Mouse (Mus musculus): ENCODE measurements around the gene Nim1k. TPM values are rescaled to one million over a fixed set of nuclear protein-coding genes. Genes with fewer than 3 reads are reported as not detected.

The Nim1k gene
- polyA plus RNA-seq, 1 experiment from 2014 or later: 0.76 TPM

DNA sequence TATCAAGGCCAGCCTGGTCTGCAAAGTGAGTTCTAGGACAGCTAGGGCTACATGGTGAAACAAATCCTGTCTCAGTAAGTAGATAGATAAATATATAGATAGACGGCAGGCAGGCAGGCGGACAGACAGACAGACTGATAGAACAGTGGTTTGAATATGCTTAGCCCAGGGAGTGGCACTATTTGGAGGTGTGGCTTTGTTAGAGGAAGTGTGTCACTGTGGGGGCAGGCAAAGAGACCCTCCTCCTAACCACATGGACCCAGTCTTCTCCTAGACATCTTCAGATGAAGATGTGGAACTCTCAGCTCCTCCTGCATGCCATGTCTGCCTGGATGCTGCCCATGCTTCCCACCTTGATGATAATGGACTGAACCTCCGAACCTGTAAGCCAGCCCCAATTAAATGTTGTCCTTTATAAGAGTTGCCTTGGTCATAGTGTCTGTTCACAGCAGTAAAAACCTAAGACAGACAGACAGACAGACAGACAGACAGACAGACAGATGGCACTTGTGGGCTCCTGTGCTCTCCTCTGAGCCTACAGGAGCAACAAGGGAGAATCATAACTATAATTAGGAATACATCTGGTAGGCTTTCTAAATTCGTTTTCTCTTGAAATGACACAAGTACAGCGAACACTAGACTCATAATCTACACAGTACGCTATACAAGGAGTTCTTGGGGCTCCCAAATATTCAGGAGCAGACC, 12.8 kb downstream of the Nim1k start:
- WGBS: 86% methylated on average over 6 of the region's 6 CpGs
- Histone ChIP-seq H3K9me3 (ENCODE audit: control insufficient read depth, low read length) (no peaks in the 10 kb centered on the region), H3K4me2 (ENCODE audit: low read length) (no peak overlapping the region), H3K27me3 (replicated peaks; ENCODE audit: control insufficient read depth, insufficient read depth, low read length) (no peaks in the 10 kb centered on the region), H3K4me1 (replicated peaks; ENCODE audit: control insufficient read depth, insufficient read depth, low read length) (no peaks in the 10 kb centered on the region), H3K36me3 (ENCODE audit: control insufficient read depth, insufficient read depth, low read length) (no peaks in the 10 kb centered on the region), H3K27ac (ENCODE audit: low read depth) (no peak overlapping the region), H3K4me3 (ENCODE audit: low read depth, low read length) (no peak overlapping the region), H3K9ac (ENCODE audit: low read length) (no peak overlapping the region)
- ATAC-seq (replicated peaks; ENCODE audit: low FRiP score, low TSS enrichment, low read depth): no peak
- DNase-seq (ENCODE audit: low spot score): no peak

DNA sequence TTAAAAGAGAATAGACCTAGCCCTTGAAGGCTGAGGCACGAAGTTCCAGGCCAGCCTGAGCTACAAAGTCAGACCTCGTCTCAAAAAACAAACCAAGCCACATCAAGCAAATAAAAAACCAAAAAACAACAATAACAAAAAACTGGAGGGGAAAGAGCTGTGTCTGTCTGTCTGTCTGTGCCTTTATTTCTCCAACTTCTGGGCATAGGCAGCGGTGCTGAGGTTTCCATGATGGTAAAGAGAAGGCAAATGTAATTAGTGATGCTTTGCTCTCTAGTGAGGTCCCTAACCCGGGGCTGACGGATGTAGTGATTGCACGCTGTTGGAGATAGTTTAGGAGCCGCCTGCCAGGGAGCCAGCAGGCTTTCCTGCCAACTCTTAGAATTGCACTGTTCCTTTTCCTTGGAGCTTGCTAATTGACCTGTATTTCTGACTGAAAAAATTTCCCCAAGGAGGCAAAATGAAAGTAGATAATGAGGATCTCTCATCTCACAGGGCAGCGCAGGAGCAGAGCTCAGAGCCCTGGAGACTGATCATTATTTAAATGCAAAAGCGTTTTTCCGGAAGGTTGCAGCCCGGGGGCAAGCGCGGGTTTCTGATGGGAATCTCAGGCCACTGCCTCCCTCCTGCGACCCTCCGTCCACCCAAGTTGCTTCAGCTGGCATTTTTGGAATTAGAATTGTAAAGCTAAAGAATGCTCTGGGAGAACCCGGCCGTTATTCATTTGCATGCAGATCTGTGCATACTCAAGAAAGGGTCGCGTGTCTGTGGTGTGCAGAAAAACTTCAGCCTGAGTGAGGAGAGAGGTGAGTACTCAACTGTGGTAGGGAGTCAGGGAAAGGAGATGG, 14.1 kb downstream of the Nim1k start:
- Histone ChIP-seq H3K27me3 (replicated peaks; ENCODE audit: control insufficient read depth, insufficient read depth, low read length) (no peaks in the 10 kb centered on the region), H3K4me1 (replicated peaks; ENCODE audit: control insufficient read depth, insufficient read depth, low read length) (no peaks in the 10 kb centered on the region), H3K9ac (ENCODE audit: low read length) (no peak overlapping the region), H3K4me2 (ENCODE audit: low read length) (peak overlapping the region; percentile 45), H3K27ac (ENCODE audit: low read depth) (no peak overlapping the region), H3K9me3 (ENCODE audit: control insufficient read depth, low read length) (no peaks in the 10 kb centered on the region), H3K4me3 (ENCODE audit: low read depth, low read length) (0 out of 2 replicates have a peak overlapping the region, but pooled peaks have one; percentile 1), H3K36me3 (ENCODE audit: control insufficient read depth, insufficient read depth, low read length) (no peaks in the 10 kb centered on the region)
- ATAC-seq (replicated peaks; ENCODE audit: low FRiP score, low TSS enrichment, low read depth) (no peak), DNase-seq (ENCODE audit: low spot score) (peak; percentile 62)
- 11% methylated on average over 19 of the region's 19 CpGs for WGBS

DNA sequence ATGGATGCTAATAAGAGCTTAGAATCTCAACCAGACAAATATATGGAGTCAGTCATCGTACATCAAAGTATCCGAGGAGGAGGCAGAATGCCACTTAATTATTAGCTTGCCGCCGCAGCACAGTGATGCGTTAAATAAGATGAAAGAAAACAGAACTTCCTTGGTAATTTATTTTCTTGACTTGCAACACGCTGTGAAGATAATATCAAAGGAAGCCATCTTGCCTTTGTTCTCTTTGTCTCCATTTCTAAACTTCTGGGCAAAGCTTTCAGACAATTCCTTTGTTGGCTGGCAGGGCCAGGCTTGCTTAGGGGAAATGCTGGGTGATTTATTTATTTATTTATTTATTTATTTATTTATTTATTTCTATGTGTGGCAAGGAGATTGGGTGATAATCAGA, 24.2 kb downstream of the Nim1k start:
- Histone ChIP-seq H3K9ac (ENCODE audit: low read length) (no peak overlapping the region), H3K9me3 (ENCODE audit: control insufficient read depth, low read length) (no peaks in the 10 kb centered on the region), H3K4me1 (replicated peaks; ENCODE audit: control insufficient read depth, insufficient read depth, low read length) (no peaks in the 10 kb centered on the region), H3K27ac (ENCODE audit: low read depth) (no peak overlapping the region), H3K36me3 (ENCODE audit: control insufficient read depth, insufficient read depth, low read length) (no peaks in the 10 kb centered on the region), H3K27me3 (replicated peaks; ENCODE audit: control insufficient read depth, insufficient read depth, low read length) (no peaks in the 10 kb centered on the region), H3K4me3 (ENCODE audit: low read depth, low read length) (no peak overlapping the region), H3K4me2 (ENCODE audit: low read length) (no peak overlapping the region)
- no peak for ATAC-seq (replicated peaks; ENCODE audit: low FRiP score, low TSS enrichment, low read depth)
- WGBS: 53% methylated on average over 6 of the region's 6 CpGs
- no peak for DNase-seq (ENCODE audit: low spot score)

DNA sequence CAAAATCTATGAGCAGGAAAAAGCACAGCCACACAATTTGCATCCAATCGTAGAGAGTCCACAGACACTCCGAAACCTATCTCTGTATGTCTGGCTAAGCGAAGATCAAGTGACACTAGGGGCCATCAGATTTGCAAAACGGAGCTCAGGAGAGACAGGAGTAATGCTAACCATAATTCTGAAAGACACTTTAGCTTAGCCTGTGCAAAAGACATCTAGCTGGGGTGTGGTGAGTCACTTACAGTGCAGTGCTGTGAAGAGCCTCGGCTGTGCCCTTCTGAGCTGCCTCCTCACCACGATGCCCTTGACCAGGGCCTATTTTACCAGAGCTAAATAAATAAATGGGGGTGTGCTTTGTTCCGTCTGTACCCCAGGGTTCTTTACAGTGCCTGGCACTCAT, 26.3 kb downstream of the Nim1k start:
- Histone ChIP-seq H3K4me1 (replicated peaks; ENCODE audit: control insufficient read depth, insufficient read depth, low read length) (no peaks in the 10 kb centered on the region), H3K27ac (ENCODE audit: low read depth) (no peak overlapping the region), H3K9me3 (ENCODE audit: control insufficient read depth, low read length) (no peaks in the 10 kb centered on the region), H3K9ac (ENCODE audit: low read length) (no peak overlapping the region), H3K4me2 (ENCODE audit: low read length) (no peak overlapping the region), H3K27me3 (replicated peaks; ENCODE audit: control insufficient read depth, insufficient read depth, low read length) (no peaks in the 10 kb centered on the region), H3K4me3 (ENCODE audit: low read depth, low read length) (no peak overlapping the region), H3K36me3 (ENCODE audit: control insufficient read depth, insufficient read depth, low read length) (no peaks in the 10 kb centered on the region)
- 87% methylated on average over 7 of the region's 7 CpGs for WGBS
- ATAC-seq (replicated peaks; ENCODE audit: low FRiP score, low TSS enrichment, low read depth): no peak
- DNase-seq (ENCODE audit: low spot score): no peak

DNA sequence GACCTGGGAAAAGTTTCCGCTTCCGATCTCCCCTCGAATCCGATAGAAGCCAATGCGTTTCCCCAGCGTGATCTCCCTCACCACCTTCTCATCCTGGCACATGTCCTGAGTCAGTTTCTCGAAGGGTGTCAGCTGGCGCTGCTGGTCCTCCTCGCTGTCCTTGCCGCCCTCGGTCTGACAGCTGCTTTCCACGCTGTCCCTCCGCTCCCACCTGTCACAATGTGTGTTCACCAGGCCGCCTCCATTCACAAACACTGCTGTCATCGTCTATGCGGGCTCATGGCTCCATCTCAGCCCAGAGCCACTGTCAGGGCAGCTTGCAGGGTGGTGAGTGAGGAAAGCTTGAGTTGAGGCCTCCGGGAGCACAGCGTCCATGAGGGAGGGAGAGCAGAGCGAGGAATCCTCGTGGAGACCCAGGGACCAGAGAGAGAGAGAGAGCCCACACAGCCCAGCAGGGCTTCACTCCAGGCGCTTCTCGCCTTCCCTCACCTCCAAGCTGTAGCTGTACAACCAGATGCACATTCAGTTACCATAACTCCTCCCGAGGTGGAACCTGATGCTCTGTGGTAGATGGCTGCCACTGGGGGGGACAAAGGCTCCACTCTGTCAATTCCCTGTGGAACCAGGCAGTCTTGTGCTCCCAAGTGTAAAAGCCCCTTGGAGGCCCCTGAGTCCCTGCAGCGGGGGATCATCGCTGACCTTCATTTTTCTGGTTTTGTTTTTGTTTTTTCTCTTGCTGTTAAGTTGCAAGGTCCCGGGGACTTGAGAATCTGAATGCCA, 27.9 kb downstream of the Nim1k start:
- ATAC-seq (replicated peaks; ENCODE audit: low FRiP score, low TSS enrichment, low read depth) (no peak), DNase-seq (ENCODE audit: low spot score) (no peak)
- Histone ChIP-seq H3K4me2 (ENCODE audit: low read length) (no peak overlapping the region), H3K4me1 (replicated peaks; ENCODE audit: control insufficient read depth, insufficient read depth, low read length) (no peaks in the 10 kb centered on the region), H3K9me3 (ENCODE audit: control insufficient read depth, low read length) (no peaks in the 10 kb centered on the region), H3K4me3 (ENCODE audit: low read depth, low read length) (no peak overlapping the region), H3K36me3 (ENCODE audit: control insufficient read depth, insufficient read depth, low read length) (no peaks in the 10 kb centered on the region), H3K27me3 (replicated peaks; ENCODE audit: control insufficient read depth, insufficient read depth, low read length) (no peaks in the 10 kb centered on the region), H3K27ac (ENCODE audit: low read depth) (no peak overlapping the region), H3K9ac (ENCODE audit: low read length) (no peak overlapping the region)
- 68% methylated on average over 26 of the region's 26 CpGs for WGBS

DNA sequence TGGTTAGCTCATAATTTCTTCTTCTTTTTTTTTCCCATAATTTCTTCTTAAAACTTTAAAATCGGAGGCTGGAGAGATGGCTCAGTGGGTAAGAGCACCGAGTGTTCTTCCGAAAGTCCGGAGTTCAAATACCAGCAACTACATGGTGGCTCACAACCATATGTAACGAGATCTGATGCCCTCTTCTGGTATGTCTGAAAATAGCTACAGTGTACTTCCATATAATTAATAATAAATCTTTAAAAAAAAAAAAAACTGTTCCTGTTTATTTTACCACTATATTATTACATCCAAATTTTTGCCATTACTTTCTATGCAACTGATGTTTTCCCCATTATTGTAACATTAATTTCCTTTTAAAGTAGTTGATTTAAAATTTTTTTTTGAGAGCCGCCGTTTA, 31.1 kb downstream of the Nim1k start:
- Histone ChIP-seq H3K27ac (ENCODE audit: low read depth) (no peak overlapping the region), H3K9ac (ENCODE audit: low read length) (no peak overlapping the region), H3K4me1 (replicated peaks; ENCODE audit: control insufficient read depth, insufficient read depth, low read length) (no peaks in the 10 kb centered on the region), H3K9me3 (ENCODE audit: control insufficient read depth, low read length) (no peaks in the 10 kb centered on the region), H3K4me3 (ENCODE audit: low read depth, low read length) (no peak overlapping the region), H3K4me2 (ENCODE audit: low read length) (no peak overlapping the region), H3K27me3 (replicated peaks; ENCODE audit: control insufficient read depth, insufficient read depth, low read length) (no peaks in the 10 kb centered on the region), H3K36me3 (ENCODE audit: control insufficient read depth, insufficient read depth, low read length) (no peaks in the 10 kb centered on the region)
- no peak for ATAC-seq (replicated peaks; ENCODE audit: low FRiP score, low TSS enrichment, low read depth)
- 88% methylated on average over 7 of the region's 7 CpGs for WGBS
- DNase-seq (ENCODE audit: low spot score): no peak

DNA sequence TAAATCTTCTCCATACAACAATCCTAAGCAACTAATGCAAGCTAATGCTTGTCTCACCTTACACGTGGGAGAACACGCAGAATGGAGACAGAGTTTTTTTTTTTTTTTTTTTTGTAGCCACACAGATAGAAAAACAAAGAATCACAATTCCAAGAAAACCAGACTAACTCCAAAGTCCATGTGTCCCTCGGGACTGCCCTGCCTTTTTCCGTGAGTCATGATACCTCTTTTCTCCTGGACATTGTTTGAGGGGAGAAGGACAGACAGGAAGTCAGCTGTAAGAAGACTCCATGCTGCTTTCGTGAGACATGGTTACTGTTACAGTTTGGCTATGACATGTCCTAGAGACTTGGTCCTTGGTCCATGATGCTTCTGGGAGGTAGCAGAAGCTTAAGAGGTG, 32.3 kb downstream of the Nim1k start:
- Histone ChIP-seq H3K9me3 (ENCODE audit: control insufficient read depth, low read length) (no peaks in the 10 kb centered on the region), H3K4me2 (ENCODE audit: low read length) (no peak overlapping the region), H3K4me3 (ENCODE audit: low read depth, low read length) (no peak overlapping the region), H3K9ac (ENCODE audit: low read length) (no peak overlapping the region), H3K4me1 (replicated peaks; ENCODE audit: control insufficient read depth, insufficient read depth, low read length) (no peaks in the 10 kb centered on the region), H3K27me3 (replicated peaks; ENCODE audit: control insufficient read depth, insufficient read depth, low read length) (no peaks in the 10 kb centered on the region), H3K27ac (ENCODE audit: low read depth) (no peak overlapping the region), H3K36me3 (ENCODE audit: control insufficient read depth, insufficient read depth, low read length) (no peaks in the 10 kb centered on the region)
- no peak for ATAC-seq (replicated peaks; ENCODE audit: low FRiP score, low TSS enrichment, low read depth)
- WGBS: 84% methylated on average over 5 of the region's 5 CpGs
- no peak for DNase-seq (ENCODE audit: low spot score)

DNA sequence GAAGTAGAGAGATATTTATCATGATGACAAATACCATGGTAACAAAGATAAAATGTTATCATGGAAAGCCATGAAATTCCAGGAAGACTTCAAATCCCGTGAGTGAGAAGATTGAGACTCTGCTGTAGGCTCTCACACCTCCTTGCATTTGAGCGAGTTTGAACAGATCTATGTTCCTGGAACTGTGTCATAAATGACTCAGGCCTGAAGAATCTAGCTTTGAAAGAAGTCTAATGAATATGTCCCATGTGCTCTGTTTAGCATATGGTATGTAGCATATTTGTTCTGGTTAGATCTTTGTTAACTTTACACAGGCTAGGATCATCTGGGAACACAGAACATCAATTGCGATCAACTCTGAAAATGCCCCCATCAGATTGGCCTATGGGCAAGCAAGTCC, 33.2 kb downstream of the Nim1k start:
- Histone ChIP-seq H3K4me1 (replicated peaks; ENCODE audit: control insufficient read depth, insufficient read depth, low read length) (no peaks in the 10 kb centered on the region), H3K4me2 (ENCODE audit: low read length) (no peak overlapping the region), H3K27ac (ENCODE audit: low read depth) (no peak overlapping the region), H3K9me3 (ENCODE audit: control insufficient read depth, low read length) (no peaks in the 10 kb centered on the region), H3K9ac (ENCODE audit: low read length) (no peak overlapping the region), H3K36me3 (ENCODE audit: control insufficient read depth, insufficient read depth, low read length) (no peaks in the 10 kb centered on the region), H3K27me3 (replicated peaks; ENCODE audit: control insufficient read depth, insufficient read depth, low read length) (no peaks in the 10 kb centered on the region), H3K4me3 (ENCODE audit: low read depth, low read length) (no peak overlapping the region)
- ATAC-seq (replicated peaks; ENCODE audit: low FRiP score, low TSS enrichment, low read depth): no peak
- WGBS: 81% methylated on average over 3 of the region's 3 CpGs
- no peak for DNase-seq (ENCODE audit: low spot score)

All from intestine, embryonic 14.5 days (tissue).